Mouse (Mus musculus) kidney, adult 11 months (tissue): ENCODE results near the gene Tead2.

Source experiments
- DNase-seq: peaks from one replicate; pipeline ENCODE4 v3.0.0; 2022

Tead2 gene

DNA sequence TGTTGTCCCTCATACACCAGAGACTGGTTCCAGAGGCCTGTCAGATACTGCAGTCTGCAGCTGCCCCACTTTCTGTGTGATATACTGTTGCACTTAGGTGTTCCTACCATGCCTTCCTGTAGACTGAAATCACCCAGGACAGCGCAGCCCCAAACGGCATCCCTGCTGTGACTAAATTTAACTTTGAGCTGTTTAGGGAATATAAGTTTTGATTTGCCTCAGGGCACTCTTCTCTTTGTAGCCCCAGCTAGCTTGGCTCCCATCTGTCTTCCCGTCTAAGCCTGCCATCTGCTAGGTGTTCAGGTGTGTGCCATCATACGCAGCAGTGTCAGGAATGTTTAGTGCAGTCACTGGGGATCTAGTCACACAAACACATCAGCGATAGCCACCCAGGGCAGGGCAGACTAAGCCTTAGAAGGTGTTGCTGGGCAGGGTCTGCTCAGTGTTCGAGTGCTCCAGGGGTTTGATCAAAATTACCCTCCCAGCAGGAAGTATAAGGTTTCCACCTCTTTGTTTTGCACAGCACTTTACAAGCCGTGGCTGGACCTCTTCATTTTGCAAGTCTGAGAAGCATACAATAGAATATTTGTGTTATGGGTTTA lies 47.6 kb downstream of the Tead2 start:
- DNase-seq: no peak

DNA sequence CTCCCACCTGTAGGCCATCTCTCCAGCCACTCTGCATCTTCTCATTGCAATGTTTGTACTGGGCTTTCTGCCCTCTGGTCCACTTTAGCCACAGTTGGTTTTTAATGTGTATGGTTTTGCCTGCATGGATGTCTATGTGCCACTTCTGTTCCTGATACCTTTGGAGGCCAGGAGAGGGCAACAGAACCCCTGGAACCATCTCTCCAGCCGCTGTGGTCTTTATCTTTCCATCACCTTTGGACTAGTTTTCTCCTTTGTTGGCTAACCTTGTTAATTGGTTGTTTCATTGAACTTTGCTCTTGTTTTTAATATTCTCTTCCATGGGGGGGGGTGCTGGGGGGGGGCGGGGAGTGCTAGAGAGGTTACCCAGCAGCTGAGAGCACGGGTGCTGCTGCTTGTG lies 48.8 kb downstream of the Tead2 start:
- peak; percentile 9 for DNase-seq

DNA sequence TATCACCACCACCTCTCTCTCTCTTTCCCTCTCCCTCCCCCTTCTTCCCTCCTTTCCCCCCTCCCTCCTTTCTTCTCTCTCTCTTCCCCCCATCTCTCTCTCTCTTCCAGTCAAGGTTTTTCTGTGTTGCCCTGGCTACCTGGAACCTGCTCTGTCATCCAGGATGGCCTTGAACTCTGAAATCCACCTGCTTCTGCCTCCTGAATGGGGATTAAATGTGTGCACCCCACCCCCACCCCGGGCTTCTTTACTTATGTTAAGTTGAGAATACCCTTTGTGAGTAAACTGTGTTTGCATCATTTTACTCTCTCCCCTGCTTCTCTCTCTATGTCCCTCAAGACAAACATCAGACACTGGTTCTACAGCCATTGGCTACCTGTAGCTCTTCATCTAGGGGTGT lies 50.0 kb downstream of the Tead2 start:
- no peak for DNase-seq

DNA sequence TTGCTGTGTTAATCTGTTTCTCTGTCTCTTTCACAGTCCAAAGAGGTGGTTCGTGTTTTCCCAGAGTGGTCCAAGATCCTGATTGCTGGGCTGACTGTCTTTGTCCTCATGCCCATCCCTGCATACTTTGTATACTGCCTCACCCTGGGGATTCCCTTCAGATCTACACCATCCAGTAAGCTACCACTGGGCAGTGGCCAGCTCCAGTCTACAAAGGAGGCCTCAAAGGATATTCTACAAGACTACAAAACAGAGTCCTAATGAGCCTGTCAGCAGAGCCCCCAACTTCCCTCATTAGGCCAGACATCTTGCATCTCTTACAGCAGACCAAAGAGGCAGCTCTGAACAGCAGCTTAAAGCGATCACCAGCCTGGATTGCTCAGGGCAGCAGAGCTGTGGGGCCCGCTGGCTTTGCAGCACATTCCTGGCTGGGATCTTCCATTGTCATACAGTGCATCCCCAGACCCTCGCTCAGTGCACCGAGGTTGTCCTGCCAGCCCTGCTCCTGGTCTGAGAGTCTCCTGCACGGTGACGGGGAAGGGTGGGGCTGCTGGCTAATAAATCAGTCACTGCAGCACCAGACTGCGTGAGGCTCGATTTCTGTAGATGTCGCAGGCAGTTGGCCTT lies 57.3 kb downstream of the Tead2 start:
- no peak for DNase-seq

DNA sequence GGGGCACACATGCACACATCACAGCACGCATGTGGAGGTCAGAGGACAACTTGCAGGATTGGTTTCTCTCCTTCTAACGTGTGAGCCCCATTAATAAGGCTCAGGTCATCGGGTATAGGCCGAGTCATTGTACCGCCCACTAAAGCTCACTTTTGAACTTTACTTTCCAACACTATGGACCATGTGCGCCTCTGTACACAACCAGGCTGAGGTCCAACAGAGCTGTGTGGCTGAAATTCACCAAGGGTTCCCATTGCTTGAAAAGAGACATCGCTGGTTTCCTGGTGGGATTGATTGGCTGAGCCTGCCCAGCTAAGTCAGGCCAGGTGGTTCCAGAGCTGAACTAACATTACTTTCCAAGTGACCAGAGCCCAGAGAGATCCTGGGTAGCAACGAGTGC lies 58.1 kb downstream of the Tead2 start:
- DNase-seq: no peak

DNA sequence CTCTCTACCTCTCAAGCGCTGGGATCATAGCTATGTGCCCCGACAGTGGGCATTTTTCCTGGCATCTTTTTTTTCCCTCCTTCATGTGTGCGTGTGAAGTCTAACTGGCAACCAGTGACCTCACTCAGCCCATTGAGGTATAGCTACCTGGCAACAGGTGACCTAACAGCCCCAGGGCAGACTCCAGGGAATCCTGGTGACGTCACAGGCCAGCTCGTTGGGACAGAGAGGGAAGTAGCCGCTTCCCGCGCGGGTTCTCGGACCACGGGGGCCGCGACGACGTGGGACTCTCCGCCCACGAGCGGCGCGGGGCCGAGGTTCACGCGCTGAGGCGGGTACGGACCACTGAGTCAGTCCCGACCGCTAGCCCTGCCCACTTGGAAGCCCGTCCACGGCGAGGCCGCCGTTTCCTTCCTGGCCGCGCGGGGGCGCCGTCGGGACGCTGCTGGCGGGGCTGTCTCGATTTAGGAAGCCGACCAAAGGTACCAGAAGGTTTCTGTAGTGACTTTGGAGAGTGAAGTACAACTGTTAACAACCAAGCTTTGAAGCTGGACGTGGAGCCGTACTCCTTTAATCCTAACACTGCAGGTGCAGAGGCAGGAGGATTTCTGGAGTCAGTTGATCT lies 61.7 kb downstream of the Tead2 start, which contains the start of gene Slc6a21:
TSS of gene Slc6a21 (plus strand) at position 378 of the 625 bp plus-strand sequence.
- DNase-seq: peak; percentile 78
